Mouse (Mus musculus): ENCODE measurements around the gene Spata17.

DNA sequence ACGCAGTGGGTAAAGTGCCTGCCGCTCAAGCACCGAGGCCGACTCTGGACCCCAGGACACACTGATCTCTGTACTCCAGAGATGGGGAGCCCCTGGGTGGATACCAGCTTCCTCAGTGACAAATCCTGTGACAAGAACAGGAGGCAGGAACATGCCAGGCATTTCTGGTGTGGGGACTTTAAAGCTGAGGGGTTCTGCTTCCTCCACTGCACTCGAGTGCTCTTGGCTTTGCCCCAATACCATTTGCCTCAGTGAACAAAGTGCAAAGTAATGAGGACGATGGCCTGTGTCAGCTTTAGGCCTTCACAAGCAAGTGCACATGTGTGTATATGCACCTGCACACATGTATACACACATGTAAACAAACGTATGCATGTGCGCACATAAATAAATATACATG lies 164.0 kb downstream of the Spata17 start:
- TF ChIP-seq POLR2A (IDR thresholded peaks at IDR 0.05; ENCODE audit: low read depth, low read length) (no peak), CTCF (IDR thresholded peaks at IDR 0.05; ENCODE audit: borderline replicate concordance, insufficient read depth, low read length) (no peak)
